Mouse (Mus musculus) cerebral cortex, adult 2 months (tissue): ENCODE data around the gene Crkl.

Source experiments
- WGBS: fragments of 180-500 bp; shearing (Covaris S2); methylation state at CpG from one replicate; pipeline ENCODE4 v1.1.7; 2018; 5-methylcytosine and 5-hydroxymethylcytosine counted together

Gene Crkl

DNA sequence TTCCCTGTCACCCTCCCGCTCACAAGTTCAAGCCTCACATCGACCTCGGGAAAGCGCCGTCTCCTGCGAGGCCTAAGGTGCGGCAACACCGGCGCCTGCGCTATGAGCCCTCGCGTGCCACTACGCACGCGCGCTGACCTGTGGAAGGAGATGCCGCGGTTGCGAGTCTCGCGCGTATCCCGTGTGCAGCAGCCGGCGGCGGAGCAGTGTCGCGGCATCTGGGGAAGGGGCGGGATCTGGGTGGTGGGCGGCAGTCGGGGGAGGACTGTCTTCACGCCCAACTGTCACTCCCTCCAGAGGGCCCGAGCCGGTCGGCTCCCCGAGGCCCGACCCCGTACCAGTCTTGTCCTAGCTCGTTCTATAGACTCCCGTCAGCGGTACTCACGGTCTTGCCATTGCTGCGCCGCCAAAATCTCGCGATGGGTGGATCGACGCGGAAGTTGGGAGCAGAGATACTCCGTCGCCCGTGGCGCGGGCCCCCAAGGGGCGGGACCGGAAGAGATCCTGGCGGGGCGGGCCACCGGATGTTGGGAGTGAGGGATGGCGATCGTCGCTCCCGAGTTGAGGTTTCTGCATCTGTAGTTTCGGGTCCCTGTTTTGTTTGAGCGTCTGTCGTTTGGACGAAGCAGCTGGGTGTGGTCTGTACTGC is 79.0 kb downstream of the Crkl start, which contains the start of gene Thap7:
Gene Thap7 (minus strand): TSS at position 497 of the 649 bp plus-strand sequence.
- under 1% methylated on average over 67 of the region's 67 CpGs for WGBS

- 62% methylated on average over 4 of the region's 4 CpGs for WGBS
Measured at GRCm38 (mm10) chr16:17532271-17532670, 80.5 kb downstream of the Crkl start.

- 74% methylated on average over 14 of the region's 14 CpGs for WGBS
Measured at GRCm38 (mm10) chr16:17532676-17533329, 81.0 kb downstream of the Crkl start.

DNA sequence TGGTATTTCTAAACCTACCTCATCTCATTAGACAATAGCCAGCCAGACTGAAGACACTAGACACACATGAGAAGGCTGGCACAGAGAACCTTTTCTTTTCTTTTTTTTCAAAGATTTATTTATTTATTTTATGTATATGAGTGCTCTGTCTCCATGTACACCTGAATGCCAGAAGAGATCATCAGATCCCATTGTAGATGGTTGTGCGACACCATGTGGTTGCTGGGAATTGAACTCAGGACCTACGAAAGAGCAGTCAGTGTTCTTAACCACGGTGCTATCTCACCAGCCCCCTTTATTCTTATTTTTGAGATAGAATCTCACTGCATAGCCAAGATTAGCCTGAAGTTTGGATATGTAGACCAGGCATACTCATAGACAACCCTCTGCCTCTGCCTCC is 84.8 kb downstream of the Crkl start:
- 89% methylated on average over 3 of the region's 3 CpGs for WGBS
